Mouse (Mus musculus): ENCODE measurements around the gene Tprkb.
"Not testable (repeated sequence)": the region's sequence is repeated elsewhere in the genome, so short reads cannot be mapped to it uniquely, and the experiment has no call there.

Gene Tprkb

DNA sequence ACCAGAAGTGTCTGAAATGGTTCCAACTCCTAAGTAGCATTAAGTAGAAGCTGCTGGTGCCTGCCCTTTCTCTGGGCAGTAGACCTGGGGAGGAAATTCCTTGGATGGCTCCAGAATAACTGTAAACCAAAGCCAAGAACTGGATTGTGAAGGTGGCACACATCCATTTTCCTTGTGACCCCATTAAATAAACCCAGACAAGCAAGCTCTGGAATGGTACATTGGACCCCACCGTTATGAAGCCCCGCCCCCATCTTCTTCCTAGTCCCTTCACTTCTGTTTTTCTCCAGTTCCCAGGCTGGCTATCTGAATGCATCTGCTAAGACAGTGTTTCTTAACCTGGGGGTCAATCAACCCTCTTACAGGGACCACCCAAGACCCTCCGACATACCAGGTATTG is at the start of gene Tprkb:
Gene Tprkb (plus strand): TSS at position 279 of the 400 bp plus-strand sequence.
- DNase-seq (ENCODE audit: low spot score): no peak

DNA sequence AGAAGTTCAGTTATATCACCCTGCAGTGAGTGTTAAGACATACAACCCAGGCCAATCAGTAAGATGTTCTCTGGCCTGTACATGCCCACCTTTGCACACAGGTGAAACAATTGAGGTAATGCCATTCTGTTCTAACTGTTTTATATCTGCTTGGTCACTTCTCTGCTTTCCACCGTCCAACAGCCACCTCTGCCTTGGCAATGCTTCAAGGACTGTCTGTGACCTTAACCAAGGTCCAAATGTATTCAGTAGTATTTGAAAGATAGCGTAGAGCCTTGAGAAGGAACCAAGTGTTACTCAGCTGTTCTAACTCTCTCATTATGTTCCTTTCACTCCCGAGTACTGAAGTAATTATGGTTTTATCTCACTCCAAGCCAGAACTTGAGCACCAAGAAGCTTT is 49.1 kb upstream of the Tprkb start:
- no peak for DNase-seq (ENCODE audit: low spot score)

- no peak for DNase-seq (ENCODE audit: low spot score)
Measured at GRCm38 (mm10) chr6:85863136-85863535, 48.5 kb upstream of the Tprkb start.

DNA sequence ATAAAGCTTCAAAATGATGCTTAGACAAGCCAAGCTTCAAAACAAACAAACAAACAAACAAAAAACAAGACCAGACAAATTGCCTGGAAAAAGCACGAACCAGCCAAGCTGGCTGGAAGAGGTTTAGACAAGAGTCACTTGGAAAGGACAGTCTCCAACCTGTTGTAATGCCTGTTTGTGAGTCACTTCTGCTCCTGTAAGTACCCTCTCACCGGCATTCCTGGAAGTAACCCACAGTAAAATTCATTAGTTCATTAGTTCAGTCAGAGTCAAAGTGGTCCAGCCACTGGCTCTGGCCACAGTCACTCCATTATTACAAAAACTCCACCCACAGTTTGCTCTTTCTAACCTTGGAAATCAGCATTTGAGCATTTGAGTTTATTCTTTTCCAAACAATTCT is 47.8 kb upstream of the Tprkb start:
- no peak for DNase-seq (ENCODE audit: low spot score)

DNA sequence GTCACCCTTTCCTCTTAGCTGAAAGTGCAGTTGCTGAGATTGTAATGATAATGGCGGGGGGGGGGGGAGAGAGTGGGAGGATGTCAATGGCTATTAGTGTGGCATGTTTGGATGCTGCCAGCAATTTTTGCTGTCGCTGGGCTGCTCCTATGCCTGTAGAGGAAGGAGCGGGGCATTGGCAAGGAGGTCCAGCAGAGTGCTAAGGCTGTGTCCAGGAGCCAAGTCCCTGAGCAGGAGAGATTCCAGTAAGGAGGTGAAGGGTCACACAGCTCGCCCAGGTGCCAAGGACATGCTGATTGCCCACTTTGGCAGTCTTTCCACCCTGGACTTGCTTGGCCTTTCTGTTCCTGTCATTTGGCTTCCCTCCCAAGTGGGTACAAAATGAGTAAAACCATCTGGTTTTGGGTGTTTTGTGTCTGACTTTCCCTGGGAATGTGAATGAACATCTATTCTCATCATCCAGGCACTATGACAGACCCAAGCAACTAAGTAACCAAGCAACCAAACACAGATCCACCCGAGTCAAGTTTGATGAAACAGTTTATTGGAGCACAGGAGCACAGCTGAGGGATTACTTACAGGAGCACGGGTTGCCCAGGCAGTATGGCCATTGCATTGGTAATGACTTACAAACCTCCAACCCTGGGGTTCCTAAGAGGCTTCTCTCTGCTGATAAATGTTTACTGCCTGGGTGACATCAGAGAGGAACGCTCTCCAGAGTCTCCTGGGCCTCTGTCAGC is 46.6 kb upstream of the Tprkb start:
- not testable (repeated sequence) for DNase-seq (ENCODE audit: low spot score)

DNA sequence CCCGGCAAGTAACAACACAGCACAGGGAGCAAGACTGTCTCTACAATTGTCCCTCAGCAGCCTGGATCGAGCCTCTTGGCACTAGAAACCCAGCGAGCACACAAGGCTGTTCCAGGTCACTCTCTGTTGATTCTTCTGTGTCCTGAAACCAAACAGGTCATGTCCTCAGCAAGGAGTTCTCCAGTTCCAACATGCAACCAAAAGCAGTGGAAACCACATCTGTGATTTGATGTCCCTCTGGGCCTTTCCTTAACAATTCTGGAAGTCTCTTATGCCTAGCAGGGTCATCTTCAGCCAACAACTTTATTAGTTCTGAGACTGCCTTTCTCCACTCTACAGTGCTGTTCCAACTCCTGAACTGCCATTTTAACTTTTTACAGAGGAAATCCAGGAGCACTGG is 45.5 kb upstream of the Tprkb start:
- not testable (repeated sequence) for DNase-seq (ENCODE audit: low spot score)

DNA sequence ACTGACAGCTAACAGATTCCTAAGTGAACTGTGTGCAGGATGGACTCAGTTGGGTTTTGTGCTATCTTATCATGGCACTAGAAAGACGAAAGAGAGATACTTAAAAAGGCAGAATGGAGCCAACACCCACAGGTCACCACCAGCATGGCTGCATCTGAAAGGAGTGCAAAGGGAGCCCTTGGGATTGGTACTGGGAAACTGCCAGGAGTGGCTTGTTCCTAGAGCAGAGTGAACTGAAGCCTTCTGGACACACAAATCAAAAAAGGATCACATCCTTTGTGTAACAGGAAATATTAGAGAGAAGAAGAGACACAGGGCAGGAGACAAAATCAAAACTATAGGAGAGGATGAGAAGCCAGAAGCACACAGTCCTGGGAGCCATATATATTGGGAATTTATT is 44.7 kb upstream of the Tprkb start:
- not testable (repeated sequence) for DNase-seq (ENCODE audit: low spot score)

DNA sequence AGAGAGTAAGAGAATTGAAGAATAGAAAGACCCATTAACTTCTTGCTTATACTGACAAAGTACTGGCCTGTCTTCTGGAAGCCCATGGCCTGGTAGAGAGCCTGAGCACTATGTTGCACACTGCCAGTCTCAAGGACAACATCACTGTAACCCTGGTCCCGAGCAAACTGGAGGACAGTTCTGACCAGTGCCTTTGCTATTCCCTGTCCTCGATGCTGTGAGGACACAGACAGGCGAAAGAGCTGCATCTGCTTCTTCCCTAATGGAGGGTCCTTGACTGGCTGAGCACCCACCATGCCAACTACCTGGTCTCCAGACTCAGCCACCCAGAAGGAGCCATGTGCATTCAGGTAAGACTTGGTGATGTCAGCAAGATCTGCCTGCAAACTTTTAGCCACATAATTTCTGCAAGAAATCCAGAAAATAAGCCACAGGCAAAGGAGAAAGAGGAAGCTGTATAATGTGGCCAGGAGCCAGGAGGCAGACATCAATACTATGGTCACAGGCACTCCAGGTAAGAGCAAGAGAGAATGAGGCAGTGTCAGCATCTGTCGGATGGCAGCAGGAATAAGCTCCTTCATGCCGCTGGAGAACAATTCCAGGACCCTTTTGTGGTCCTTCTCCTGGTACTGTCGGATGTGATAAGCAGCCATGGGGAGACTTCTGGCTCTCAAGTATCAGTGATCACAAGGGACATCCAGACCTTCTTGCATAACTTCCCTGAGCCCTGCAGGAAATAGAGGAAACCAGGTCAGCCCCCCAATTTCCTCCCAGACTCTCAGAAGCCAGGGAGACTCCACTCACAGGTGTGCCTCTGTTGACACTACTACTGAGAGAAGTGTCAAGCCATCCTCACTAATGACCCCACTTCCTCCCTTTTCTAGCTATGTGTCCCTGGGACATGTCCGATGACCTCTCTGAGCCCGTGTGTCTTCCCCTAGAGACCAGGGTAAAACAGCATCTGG is 43.7 kb upstream of the Tprkb start:
- DNase-seq (ENCODE audit: low spot score): no peak

DNA sequence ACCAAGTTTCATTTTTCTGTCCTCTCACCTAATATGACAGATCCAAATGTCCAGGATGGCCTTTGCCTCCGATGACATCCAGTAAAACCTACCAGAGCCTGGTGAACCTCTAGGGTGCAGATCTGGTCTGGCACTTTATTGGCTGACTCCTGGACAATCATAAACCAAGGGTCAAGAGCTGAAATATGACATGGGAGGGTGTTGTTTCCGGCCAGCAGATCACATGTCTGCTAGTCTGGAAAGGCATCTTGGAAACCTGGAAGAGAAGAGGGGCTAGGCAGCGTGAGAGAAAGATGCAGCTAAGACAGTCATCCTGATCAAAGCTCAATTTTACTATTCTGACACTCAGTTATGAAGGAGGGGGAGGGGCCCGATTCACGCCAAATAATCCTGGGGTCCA is 42.7 kb upstream of the Tprkb start, which contains the start of gene Nat8f2:
Gene Nat8f2 (minus strand): TSS at position 153 of the 400 bp plus-strand sequence.
- not testable (repeated sequence) for DNase-seq (ENCODE audit: low spot score)

DNA sequence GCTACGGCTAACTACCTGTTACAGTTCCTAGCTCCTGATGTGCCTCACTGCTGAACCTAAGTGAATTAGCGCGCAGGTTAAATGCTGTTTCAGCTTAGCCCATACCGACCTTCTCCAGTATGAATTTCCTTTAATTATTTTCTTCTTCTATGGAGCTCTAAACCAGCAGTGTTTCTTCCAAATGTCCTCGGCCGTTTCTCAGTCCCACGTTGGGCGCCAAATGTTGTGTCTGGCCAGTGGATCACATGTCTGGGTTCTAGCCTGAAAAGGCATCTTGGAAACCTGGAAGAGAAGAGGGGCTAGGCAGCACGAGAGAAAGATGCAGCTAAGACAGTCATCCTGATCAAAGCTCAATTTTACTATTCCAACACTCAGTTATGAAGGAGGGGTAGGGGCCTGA is 28.4 kb upstream of the Tprkb start:
- not testable (repeated sequence) for DNase-seq (ENCODE audit: low spot score)

DNA sequence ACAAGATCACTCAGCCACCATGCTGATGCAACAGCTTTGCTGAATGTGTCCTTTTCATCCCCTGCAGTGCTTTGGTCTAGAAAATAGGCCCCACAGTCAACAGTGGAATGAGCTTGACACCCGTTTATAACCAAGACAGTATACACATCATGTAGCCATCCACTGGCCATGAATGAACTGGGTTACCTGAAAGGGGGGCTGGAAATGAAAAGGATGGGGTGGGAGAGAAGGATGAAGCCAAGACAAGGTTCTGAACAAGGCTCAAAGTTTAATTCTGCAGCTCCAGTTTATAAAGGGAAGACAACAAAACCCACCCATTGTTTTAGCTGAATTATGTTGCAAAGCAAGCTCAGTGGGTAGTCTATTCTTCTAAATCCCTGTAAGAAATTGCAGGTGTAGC is 27.4 kb upstream of the Tprkb start:
- DNase-seq (ENCODE audit: low spot score): no peak

GRCm38 (mm10) chr6:85888961-85889360 is 22.7 kb upstream of the Tprkb start:
- DNase-seq (ENCODE audit: low spot score): no peak

DNA sequence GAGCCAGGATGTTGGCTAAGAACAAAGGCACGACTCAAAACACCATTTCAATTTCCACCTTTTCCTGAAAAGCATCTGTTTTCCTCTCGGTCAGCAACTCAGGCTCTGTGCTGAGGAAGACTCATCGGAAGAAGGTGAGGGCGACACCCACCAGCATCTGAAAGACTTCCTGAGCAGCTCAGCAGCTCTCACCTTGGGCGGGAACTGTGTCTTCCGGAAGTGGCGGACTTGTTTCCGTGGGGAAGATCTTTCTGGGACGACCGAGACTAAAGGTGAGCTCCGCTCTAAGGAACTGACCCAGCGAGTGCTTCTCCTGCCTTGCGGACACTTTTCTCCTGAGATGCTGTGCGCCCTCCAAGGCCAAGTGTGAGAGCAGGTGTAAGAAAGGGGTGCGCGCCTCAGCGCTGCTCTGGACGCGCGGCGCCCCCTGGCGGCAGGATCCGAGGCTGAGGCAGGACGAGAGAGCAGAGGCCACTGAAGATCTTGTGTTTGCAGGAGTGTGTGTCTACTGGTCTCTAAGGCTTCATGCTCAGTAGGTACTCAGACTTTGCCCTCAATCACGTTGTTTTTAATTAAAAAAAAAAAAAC is 16.5 kb upstream of the Tprkb start:
- not testable (repeated sequence) for DNase-seq (ENCODE audit: low spot score)

DNA sequence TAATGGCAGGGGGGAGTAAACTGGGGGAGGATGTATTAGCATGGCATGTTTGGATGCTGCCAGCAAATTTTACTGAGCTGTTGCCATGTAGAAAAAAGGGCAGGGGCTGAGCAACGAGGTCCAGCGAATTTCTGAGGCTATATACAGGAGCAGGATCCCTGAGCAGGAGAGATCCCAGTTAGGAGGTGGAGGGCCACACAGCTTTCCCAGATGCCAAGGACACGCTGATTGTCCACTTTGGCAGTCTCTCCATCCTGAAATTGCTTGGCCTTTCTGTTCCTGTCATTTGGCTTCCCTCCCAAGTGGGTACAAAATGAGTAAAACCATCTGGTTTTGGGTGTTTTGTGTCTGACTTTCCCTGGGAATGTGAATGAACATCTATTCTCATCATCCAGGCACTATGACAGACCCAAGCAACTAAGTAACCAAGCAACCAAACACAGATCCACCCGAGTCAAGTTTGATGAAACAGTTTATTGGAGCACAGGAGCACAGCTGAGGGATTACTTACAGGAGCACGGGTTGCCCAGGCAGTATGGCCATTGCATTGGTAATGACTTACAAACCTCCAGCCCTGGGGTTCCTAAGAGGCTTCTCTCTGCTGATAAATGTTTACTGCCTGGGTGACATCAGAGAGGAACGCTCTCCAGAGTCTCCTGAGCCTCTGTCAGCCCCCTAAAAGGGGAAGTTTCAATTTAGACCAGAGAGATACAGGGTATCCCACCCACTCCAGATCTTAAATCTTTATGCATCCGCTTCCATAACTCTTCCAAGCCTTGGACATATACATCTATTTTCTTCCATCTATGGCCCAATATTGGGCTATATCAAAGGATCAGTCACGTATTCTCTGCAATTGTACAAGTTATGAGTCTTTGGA is 12.8 kb upstream of the Tprkb start:
- not testable (repeated sequence) for DNase-seq (ENCODE audit: low spot score)

DNA sequence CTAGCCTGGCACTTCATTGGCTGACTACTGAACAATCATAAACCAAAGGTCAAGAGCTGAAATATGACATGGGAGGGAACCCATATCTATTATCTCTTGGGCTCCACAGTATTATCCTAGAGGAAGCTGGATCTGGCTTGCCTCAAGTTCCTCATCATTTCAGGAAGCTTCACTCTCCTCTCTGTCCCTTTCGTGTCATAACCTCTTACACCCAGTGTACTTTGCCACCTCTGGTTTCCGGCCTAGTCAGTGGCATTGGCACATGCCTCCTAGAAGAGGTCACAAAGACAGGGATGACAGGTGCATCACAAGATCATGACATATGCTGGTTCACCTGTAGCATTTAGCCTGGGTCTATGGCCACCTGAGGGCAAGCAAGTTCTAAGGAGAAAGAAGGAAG is 9.4 kb upstream of the Tprkb start:
- DNase-seq (ENCODE audit: low spot score): no peak

GRCm38 (mm10) chr6:85904642-85905061 is 7.0 kb upstream of the Tprkb start, which contains the start of gene Nat8f4:
Gene Nat8f4 (minus strand): TSS chr6:85904884.
- peak; percentile 49 for DNase-seq (ENCODE audit: low spot score)

DNA sequence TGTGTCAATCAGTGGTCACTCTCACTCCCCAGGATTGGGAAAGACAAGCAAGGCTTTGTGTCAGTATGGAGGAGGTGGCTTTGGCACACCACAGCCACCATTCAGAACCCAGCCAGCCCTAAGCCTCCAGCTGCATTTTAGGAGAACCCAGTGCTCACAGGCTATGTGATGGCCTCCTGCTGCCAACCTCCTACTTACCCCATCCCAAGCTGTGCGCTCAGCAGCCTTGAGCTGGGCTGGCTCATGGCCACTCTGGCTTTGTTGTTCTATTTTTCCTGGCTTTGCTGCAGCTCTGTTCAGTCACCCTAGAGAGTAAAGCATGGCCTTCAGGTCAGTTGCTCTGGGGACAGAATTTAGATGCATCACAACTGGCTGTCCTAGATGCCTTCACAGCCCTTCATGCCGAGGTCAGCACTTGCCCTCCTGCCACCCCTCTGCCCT is 4.7 kb upstream of the Tprkb start:
- DNase-seq (ENCODE audit: low spot score): not testable (repeated sequence)

DNA sequence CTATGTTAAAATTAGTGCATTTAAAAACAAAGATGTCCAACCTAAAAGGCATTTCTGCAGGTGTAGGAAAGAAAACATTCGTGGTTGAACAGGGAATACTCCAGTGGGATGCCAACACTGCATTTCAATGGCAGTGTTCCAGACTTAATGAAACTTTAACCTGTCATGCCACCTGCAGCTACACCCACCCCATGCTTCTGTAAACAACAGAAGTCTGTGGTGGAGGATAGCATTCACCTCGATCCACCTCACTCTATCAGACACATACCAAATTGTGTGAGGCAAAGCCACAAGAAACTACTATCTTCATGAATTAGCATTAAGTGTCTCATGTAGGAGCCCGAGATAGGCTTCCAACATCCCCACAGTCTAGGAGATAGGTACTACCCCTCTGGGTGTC is 3.3 kb upstream of the Tprkb start:
- DNase-seq (ENCODE audit: low spot score): no peak

DNA sequence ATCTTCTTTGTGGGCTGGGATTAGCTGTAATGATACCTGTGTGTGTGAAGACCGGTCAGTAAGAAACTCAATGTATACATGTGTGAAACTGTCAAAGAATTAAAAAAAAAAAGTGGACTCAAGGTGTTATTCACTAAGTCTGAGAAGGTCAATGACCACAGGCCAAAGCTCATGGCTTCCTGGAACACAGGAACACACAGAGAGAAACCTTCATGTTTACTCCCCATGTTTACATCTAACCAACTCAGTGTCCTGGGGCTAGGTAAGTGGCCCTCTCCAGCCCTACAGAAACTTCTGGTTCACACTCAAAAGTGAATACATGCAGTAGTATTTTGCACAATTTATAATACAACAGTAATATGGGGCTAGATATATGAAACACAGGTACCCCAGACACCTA is 2.0 kb upstream of the Tprkb start:
- DNase-seq (ENCODE audit: low spot score): no peak

- DNase-seq (ENCODE audit: low spot score): no peak
Measured at GRCm38 (mm10) chr6:85915141-85915538, 3.5 kb downstream of the Tprkb start.
